Mouse (Mus musculus): ENCODE results near the gene Vps37b. TPM values are rescaled to one million over a fixed set of nuclear protein-coding genes. Genes with fewer than 3 reads are reported as not detected.
A peak's percentile ranks its signal among the peaks of the same experiment; 100 is the strongest.

The Vps37b gene
- total RNA-seq, 2 experiments from 2014 or later: 45.8 to 51.0 TPM

DNA sequence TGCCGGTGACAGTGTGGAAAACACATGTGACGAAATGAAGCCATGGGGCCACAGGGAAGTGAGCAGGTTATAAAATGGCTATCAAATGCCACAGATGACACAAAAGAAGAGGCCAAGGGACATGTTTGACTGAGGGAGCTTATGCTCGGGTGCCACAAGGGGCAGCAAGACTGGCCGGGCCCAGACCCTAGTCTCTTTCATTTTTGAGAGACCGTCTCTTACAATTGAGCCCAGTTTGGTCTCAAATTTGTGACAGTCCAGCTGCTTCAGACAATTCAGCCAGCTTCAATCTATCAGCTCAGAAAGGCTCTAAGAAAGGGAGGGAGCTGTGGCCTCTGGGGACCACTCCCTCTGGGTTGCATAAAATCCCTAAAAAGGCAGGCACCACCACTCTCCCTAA lies 5.5 kb downstream of the Vps37b start:
- intact Hi-C loops (cut with DNase I): no loop called here

DNA sequence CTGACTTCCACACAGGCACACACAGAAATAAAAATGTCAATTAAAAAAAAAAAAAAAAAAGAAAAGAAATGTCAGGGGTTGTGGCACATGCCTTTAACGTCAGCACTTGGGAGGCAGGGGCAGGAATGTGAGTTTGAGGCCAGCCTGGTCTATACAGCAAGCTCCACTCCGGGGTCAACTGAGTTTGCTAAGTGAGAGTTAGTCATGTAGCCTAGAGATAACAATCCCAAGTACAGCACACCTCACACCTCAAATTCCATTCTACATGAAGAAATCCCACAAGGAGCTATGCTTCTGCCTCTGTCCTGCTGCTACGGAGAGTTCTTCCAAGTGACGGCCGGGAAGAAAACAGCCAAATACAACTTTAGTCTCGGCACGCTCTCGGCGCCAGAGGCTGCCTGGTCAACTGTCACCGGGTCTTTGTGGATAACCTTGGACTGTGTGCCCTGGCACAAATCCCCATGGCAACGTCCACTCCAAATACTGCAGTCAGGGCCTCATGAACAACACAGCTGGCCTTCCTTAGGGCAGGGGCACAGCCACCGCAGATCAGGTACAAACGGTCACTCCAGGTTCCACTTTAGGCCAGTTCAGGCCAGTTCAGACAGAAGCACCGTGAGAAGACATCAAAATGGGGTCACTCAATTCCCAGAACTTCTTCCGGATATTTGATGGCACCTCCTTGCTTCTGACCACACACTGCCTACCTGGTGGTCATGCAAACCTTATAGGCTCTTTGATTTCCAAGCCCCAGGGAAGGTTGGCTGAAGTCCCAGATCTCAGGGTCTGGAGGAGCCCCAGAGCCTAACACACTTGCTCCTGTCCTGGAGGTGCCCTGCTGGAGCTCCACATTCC lies 6.3 kb downstream of the Vps37b start:
- no peak for DNase-seq (ENCODE audit: low spot score in 2 of 2)
- intact Hi-C loops (cut with DNase I): no loop called here

More for the DNA sequence above, 5.5 kb downstream of the Vps37b start:
- DNase-seq (ENCODE audit: low spot score in 2 of 2): no peak

DNA sequence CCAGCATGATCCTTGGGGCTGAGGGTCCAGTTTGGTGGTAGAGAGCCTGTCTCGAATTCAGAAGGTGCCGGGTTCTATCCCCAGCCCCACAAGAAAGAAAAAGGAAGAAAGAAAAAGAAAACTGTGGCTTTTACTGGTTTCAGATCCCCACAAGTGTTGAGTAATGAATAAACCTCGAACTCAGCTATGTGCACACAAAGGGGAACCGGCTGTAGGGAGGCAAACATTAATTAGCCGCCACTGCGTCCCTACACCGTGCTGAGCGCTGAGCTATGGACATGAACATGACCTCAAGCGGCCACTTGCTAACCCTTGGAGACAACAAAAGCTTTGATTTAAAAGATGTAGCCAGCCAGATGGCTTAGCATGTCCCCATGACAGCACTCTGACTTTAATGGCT lies 6.9 kb downstream of the Vps37b start:
- no peak for DNase-seq (ENCODE audit: low spot score in 2 of 2)
- intact Hi-C loops (cut with DNase I): no loop called here

DNA sequence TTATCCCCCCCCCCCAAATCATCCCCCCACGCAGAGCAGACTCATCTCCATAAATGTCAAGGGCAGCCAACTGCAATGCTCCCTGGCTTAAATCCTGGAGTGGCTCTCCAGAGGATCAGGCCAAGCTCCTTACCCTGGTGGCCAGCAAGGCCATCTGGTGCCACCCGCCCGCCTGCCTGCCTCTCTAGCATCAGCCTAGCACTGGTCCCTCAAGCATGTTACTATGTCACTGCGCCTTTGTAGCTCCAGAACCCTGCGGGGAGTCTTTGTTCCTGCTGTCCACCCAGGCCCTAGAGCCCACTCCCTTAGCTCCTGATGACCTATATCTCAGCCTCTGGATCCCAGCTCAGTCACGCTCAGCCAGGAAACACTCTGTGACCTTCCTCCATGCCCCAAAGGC lies 7.4 kb downstream of the Vps37b start:
- no peak for DNase-seq (ENCODE audit: low spot score in 2 of 2)
- intact Hi-C loops (cut with DNase I): no loop called here

DNA sequence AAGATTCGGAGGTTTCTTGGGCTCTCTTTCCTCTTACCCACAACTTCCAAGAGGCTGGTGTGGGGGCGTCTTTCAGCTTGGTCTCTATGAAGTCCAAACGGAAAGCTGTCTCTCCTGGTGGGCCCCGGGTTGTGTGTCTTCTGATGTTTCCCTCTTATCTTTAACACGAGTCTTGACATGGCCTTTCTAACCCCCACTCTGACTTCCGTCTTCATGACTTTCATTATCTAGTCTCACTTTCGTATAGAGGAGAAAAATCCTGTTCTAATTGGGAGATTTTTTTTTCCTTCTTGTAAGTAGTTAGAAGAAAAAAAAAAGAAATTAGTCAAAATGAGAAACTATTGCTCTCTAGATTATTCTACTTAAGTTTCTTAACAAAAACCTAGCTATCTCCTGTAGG lies 9.7 kb downstream of the Vps37b start:
- intact Hi-C loops (cut with DNase I): no loop called here
- no peak for DNase-seq (ENCODE audit: low spot score in 2 of 2)

DNA sequence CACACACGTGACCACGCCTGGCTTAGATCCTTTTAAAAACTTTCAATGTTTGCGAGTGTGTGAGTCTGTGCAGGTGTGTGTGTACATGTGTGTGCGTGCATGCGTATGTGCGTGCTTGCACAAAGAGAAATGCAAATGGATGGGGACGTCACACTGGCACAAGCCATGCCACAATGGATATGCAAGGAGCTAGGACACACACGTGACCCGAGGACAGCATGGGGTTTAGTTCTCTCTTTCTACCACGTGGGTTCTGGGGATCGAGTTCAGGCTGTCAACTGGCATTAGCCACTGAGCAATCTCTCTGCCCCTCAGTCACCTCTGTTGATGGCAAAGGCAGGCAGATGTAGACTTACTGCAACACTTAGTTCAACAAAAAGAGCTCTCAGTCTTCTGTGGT lies 10.4 kb downstream of the Vps37b start:
- no peak for DNase-seq (ENCODE audit: low spot score in 2 of 2)
- intact Hi-C loops (cut with DNase I): no loop called here

DNA sequence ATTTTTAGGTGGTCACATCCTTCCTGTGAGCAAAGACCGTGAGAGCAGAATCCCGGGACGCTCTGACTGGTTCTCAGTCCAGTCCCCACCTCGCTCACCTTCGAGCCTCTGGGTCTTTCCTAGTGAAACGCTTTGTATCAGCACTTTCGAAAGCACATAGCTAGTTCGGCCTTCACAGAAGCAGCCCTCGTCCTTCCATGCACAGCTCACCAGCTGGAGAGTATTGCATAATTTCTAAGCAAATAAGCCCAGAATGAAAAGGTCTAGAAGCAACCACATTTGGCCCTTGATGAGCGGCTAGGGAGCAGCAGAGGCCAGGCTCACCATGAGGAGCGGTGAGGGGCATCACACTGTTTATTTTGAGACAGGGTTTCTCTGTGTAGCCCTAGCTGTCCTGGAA lies 10.9 kb downstream of the Vps37b start:
- intact Hi-C loops (cut with DNase I): no loop called here
- DNase-seq (ENCODE audit: low spot score in 2 of 2): no peak

DNA sequence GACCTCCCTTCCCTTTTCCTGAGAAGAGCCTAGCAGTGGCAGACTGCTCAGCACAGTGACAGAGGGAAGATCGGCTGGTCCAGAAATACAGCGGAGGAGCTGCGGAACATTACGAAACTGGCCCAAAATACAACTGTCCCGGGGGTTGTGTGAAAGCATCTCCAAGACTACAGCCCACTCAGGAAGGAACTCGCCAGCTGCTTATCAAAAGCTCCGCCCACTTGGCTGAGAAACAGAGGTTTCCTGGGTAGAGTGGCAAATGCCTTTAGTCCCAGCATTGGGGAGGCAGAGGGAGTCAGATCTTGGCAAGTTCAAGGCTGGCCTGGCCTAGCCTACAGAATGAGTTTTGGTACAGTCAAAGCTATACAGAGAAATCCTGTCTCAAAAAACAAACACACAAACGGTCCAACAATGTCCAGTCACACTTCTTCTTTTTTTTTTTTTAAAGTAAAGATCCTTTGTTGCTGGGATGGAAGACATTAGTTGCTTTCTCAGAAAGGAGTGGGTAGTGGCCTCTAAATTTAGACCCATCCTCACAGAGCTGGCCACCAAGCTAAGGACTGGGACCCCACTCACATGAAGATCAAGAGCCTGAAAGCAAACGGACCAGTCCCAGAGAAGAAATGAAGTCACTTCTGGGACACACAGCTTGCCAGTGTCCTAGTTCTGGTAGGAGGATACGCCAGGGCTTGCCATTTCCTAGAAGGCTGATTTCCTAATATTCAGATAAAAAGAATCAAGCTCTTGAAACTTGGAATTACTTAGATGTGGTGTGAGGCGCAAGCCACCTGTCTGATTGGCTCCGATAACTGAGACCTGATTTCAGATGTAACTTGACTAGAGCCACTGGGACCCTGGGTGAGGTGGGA lies 12.5 kb downstream of the Vps37b start:
- DNase-seq (ENCODE audit: low spot score in 2 of 2): peak; percentile 88 to 89
- intact Hi-C loops (cut with DNase I): no loop called here

DNA sequence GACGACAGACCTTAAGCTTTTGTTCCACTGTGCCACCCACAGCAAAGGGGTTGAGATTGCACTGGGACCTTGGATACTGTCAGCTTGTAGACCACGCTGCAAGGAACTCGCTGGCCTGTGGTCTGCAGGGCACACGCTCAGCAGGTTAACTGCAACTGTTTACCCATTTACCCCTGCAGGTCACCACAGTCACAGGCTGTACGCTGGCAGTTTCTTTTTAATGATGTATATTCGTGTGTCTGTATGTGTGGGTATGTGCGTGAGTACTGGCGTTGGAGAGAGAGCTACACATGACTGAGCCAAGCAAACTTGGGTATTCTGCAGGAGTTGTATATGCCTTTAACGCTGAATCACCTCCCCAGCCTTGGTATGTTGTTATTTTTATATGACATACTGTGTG lies 13.4 kb downstream of the Vps37b start:
- no peak for DNase-seq (ENCODE audit: low spot score in 2 of 2)
- intact Hi-C loops (cut with DNase I): no loop called here

DNA sequence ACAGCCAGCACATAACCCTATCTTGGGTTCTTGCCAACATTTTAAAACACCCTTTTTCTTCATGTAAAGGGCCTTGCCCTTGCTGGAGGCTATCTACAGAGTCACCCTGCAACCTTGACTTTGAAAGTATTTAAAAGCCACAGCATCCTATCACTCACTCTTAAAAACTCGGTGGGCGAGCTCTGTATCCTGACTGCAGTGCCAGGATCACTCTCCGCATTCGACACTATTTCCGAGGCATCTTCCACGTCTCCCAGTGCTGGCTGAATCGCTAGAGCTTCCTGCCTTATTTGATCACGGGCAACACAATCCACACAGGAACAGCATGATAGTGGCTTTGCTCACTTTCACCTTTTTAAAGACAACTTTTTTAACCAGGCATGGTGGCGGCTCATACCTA lies 14.1 kb downstream of the Vps37b start:
- intact Hi-C loops (cut with DNase I): no loop called here
- DNase-seq (ENCODE audit: low spot score in 2 of 2): no peak

DNA sequence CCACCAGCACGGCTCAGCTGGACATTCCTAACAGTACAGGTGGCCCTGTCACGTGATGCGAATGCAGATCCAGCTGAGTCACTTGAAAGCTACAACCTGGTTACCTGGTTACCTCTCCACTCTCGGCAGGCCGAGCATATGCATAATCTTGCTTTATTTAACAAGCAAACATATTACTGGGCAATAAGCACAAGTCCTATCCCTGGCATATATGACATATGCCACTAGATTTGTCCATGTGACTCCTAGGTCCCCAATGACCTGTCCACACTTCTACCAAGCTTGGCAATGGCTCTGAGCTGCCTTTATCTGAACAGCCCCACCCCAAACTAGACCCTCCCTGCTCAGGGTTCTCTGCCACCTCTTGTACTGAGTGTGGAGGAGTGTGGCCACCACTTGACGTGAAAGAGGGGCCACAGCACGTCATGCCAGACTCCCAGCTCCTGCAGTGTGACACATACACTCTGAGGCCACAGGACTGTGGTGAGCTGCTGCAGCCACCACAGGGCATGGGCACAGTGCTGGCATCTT lies 15.7 kb downstream of the Vps37b start:
- intact Hi-C loops (cut with DNase I): no loop called here
- no peak for DNase-seq (ENCODE audit: low spot score in 2 of 2)

DNA sequence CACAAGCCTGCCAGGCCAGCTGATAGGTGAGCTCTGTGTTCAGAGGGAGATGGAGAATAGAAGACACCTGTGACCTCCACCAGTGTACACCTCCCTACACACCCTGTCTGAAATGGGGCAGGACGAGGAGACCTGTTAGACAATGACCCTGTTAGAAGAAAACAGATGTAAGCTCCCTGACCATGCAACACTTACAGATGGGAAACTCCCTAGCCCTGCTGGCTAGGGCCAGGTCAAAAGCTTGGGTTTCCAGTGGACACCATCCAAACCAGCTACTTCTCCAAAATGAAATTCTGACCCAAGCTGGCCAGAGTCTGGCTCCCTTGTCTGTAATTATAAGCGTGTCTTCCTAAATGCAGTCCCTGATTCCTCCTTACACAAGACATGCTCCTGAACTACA lies 16.3 kb downstream of the Vps37b start:
- DNase-seq (ENCODE audit: low spot score in 2 of 2): no peak
- intact Hi-C loops (cut with DNase I): no loop called here

DNA sequence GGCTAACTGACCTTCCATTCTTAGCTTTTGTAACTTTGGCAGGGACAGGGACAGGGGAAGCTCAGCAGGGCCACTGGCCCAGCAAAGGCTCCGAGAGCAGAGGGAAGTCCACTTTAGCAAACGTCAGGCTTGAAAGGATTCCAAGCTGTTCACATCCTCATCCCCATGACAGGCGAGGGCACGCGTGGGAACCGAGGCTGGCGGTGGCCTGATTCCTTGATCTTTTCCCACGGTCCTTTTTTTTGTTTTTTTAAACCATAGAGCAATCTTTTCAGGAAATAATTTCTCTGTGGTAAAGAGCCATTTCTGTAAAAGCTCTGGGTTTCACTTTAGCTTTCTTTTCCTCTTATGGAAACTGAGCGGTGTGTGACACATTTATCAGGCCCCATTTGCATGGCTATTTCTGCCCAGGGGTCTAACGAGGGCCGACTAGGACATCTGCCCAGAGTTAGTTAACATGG lies 17.2 kb downstream of the Vps37b start:
- DNase-seq (ENCODE audit: low spot score in 2 of 2): no peak
- intact Hi-C loops (cut with DNase I): no loop called here

DNA sequence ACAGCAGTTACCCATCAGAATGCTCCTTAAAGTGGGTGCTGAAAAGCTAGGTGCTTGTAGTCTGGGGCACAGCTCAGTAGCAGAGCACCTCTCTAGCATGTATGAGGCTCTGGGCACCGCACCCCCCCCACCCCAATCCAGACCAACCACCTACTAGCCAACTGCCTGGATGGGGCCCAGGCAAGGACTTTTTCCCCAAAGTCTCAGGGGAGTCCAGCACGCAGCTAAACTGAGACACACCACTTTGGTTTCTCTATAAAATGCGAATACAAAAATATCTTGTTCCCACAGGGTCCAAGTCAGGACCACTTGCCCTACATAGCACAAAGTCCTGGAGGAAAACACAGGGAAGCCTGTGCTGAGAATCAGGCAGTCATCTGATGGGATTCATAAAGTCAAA lies 17.9 kb downstream of the Vps37b start:
- intact Hi-C loops (cut with DNase I): no loop called here
- no peak for DNase-seq (ENCODE audit: low spot score in 2 of 2)

DNA sequence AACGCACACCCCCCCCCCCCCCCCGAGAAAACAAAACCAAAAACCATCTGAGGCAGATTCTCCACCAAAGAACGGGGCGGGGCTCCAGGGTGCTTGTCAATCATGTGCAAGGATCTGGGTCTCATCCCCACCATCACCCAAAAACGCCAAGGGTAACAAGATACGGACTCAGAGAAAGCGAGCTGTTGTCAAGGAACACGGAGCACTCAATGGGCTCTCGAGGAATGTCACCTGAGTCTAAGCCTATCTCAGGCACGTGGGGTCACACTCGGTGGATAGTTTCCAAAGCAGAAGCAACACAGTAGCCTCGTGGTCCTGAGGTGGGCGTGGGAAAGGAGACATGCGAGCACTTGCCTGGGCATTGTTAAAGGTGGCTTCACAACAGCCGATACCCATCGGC lies 18.3 kb downstream of the Vps37b start:
- no peak for DNase-seq (ENCODE audit: low spot score in 2 of 2)
- intact Hi-C loops (cut with DNase I): no loop called here

DNA sequence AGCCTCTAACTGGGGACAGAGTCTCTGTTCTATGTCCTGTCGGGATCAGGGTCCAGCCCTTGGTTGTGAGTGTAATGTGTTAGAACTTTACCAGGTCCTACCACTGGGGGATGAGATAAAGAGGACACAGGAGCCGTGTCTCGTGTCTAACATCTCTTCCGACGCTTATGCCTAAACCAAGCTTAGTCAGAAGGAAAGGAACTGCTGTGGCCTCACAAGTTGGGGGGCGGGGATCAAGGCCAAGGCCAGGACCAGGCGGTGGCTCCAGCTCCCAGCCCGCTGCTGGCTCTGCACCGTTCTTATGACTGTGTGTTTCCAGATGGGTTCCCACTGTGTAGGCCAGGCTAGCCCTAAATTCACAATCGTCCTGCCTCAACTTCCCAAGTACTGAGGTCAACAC lies 19.2 kb downstream of the Vps37b start:
- intact Hi-C loops (cut with DNase I): no loop called here

DNA sequence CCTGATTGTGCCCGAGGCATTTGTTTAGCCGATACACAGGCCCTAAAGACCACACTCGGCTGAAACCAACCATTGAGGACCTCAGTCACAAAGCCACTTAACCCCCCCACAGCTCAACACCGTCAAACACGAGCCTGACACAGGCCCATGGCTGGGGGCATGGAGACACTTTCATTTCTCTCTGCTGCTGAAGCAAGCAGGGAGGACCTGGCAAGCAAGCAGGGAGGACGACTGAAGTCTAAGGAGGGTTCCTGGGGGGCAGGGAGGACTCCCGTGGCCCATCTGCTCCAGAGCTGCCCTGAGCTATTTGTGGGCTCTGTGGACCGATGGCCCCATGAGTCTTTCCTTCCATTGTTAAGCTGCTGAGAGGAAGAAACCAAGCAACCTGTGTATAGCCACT lies 20.1 kb downstream of the Vps37b start:
- intact Hi-C loops (cut with DNase I): no loop called here
- DNase-seq (ENCODE audit: low spot score in 2 of 2): no peak

More for the DNA sequence above, 19.2 kb downstream of the Vps37b start:
- no peak for DNase-seq (ENCODE audit: low spot score in 2 of 2)

DNA sequence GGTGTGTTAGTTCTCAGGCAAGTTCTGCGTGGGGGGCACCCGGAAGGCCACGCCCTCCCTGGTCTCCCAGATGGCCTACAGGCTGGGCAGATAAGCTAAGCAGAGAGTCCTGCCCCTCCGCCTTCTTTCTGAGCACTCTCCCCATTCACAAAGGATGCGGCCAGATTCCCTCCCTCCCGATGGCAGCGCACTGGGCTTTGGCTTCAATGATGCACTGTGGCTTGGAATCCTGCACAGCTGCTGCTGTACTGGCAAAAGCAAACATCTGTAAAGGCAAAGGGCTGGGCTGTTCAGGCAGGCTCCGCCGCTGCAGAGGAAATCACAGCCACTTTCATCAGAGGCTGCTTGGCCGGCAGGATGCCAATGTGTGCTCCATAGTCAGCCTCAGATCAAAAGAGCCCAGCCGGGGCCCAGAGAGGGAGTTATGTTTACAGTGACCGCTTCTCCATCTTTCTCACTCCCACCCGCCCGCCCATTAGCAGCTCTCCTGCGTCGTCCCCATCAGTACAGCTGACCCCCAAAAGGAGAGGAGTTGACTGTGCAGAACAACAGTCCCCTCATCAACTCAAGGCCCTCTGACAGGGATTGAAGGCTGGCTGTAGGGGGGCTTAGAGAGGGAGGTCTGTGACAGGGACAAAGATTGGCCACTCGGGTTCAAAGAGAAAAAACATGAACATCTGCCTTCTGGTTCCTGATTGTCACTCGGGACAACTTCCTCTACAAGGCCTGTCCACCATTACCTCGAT lies 21.0 kb downstream of the Vps37b start:
- DNase-seq (ENCODE audit: low spot score in 2 of 2): no peak
- intact Hi-C loops (cut with DNase I): no loop called here

DNA sequence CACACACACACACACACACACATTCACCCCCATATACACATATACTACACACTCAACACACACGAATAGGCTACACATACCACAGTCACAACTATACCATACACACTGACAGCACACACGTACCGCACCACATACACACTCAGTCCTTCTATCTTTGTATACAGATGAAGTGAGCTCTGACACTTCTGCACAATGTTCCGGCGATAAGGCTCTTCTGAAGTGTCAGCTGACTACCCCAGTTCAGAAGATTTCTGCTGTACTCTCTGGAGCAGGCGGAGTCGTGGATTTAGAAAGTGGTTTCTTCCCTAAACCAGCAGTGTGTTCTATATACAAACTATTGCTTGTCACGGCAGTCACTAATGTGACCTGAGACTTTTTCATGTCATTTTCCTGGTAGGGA lies 22.0 kb downstream of the Vps37b start:
- intact Hi-C loops (cut with DNase I): no loop called here
- DNase-seq (ENCODE audit: low spot score in 2 of 2): no peak

DNA sequence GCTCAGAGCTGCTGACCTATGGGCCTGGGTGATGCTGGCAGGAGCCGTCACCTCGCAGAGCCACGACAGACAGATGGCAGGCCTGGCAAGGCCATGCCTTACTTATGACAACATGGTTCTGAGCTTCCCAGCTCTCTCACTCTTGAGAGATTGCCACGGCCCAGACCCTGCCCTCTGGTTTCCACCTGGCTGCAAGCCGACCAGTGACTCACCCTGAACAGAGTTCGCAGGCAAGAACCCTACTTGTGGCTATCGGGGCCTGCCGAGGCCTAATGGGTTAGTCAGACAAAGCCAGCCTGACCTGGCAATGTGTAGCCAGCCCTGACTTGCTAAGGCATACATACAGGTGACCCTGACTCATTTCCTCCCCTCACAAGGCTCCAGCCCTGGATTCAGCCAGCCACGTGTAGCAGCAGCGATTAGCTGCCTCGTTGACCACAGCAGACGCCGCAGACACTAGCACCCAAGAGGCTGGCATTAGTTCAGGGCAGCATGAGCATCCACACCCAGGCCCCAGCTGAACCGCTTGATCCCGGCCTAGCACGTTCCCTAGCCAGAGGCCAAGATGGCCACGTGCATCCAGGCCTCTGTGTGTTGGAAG lies 25.1 kb downstream of the Vps37b start:
- DNase-seq (ENCODE audit: low spot score in 2 of 2): no peak
- intact Hi-C loops (cut with DNase I): no loop called here
